Mouse (Mus musculus): Measurements from ENCODE around the gene Tmod4.

DNA sequence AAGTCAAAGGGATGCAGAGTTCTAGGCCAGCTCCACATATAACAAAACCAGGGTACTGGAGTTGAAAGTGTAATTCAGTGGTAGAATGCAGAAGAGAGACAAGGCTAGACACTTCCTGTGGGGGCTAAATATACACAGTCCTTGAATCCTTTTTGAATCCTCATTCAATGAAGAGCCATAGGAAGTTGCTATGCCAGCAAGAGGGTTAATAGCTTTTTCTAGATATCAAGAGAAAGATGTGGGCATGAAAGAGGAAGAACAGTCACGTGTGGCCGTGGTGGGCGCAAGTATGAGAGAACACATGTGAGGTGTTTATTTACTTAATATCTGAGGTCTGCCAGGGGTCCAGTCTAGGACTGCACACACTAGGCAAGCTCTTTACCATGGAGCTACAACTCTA lies 12.1 kb downstream of the Tmod4 start:
- no peak for TF ChIP-seq EP300 (IDR thresholded peaks at IDR 0.05)
- TF ChIP-seq CTCF (IDR thresholded peaks at IDR 0.05), result no peak

Data from lung, postnatal 0 days (tissue).